Mouse (Mus musculus) hindlimb bud, embryonic 11.5 days (tissue): ENCODE data around the gene Trub1.

Experiments used
- DNase-seq: peaks from one replicate; pipeline ENCODE4 v3.0.0-alpha.2; 2012; ENCODE audit warnings: low read depth, low spot score; ENCODE audit errors: extremely low spot score

The Trub1 gene

DNA sequence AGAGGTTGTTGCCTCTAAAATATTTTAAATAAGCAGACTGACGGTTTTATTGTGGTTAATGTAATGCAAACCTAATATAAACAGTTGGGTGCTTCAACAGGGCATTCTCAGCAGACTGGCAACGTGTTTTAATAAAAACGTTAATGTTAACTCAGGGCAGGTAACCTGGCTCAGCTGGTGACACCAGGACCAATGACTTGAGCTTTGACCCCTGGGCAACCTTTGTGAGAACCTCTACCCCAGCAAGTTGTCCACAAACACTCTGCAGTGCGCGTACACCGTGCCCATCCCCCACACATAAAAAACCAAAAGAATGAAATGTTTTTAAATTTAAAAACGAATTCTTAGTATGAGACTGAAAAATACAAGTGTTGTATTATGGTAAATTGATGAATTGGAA is 36.8 kb downstream of the Trub1 start:
- DNase-seq = no peak

- DNase-seq = no peak
Measured at GRCm38 (mm10) chr19:57491030-57491429, 38.3 kb downstream of the Trub1 start.

DNA sequence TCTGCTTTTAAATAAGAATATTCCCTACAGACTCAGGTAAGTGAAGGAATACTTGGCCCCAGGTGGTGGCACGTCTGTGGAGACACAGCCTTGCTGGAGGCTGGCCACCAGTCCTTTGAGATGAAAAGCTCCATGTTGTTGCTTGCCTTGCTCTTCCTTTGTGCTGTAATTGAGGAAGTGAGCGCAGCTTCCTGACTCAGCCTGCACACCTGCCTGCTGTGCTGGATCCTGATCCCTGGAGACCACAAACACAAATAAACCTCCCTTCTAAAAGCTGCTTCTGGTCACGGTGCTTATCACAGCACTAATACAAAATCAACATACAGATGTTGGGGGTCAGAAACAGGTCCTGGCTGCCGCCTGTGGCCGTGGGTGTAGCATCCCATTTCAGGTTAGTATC is 41.3 kb downstream of the Trub1 start:
- no peak for DNase-seq

DNA sequence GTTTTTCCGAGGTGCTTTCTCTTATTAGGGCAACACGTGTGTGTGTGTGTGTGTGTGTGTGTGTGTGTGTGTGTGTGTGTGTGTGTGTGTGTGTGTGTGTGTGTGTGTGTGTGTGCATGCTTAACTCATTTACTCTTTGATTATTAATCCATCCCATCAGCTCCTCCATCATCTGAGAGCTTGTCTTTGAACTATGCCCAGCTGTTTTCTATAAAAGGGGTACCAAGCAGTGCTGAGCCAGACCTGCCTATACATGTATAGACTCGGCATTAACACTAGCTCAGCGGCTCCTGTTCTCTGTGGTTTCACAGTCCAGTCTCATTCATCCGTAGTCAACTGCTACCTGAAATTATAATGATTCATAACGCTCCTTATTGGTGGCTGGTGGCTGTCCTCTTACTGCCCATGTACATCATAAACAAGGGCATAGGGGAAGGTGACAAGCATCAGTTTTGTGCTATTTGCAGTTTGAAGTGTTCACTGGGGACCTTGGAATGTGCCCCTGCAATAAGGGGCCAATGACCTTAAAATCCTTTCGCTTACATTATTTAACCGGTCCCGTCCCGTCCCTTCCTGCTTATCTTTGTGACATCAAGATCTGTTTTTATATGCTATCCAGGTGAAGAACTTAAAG is 45.5 kb downstream of the Trub1 start:
- DNase-seq = peak; percentile 35

DNA sequence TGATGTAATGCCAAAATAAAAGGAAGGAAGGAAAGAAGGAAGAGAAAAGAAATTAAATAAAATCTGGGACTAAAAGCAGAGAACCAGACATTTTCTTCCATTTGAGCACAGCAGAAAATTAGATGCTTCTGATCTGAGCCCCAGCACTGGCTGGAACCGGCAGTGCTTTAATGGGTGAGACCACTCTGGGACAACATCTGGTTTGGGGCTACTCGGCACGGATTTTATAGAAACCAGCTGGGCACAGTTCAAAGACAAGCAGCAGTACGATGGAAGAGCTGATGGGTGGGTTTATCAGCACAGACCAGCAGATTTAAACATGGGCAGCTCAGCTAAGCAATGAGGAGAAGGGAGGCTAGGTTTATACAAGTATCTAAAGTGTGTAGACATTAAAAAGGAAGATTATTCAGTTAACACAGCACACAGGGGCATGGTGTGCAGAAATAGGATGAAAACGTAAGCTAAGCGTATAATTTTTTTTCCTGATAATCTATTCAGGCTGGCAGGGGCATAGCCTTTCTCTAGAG is 46.2 kb downstream of the Trub1 start:
- DNase-seq = peak; percentile 68

DNA sequence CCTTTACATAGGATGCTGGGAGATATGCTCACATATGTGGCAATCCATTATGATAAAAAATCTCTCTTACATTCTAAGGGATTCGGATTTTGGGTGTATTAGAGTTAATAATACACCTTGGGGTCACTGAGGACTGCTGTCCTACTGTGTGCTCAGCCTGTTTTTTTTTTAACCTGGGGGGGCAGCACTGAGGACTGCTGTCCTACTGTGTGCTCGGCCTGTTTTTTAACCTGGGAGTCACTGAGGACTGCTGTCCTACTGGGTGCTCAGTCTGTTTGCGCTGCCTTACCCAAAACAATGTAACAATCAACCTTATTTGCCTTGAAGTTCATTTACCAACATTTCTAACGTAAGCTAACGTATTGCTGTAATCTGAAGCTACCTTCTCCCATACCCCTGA is 47.5 kb downstream of the Trub1 start:
- no peak for DNase-seq

GRCm38 (mm10) chr19:57503144-57503543 is 50.4 kb downstream of the Trub1 start:
- no peak for DNase-seq

DNA sequence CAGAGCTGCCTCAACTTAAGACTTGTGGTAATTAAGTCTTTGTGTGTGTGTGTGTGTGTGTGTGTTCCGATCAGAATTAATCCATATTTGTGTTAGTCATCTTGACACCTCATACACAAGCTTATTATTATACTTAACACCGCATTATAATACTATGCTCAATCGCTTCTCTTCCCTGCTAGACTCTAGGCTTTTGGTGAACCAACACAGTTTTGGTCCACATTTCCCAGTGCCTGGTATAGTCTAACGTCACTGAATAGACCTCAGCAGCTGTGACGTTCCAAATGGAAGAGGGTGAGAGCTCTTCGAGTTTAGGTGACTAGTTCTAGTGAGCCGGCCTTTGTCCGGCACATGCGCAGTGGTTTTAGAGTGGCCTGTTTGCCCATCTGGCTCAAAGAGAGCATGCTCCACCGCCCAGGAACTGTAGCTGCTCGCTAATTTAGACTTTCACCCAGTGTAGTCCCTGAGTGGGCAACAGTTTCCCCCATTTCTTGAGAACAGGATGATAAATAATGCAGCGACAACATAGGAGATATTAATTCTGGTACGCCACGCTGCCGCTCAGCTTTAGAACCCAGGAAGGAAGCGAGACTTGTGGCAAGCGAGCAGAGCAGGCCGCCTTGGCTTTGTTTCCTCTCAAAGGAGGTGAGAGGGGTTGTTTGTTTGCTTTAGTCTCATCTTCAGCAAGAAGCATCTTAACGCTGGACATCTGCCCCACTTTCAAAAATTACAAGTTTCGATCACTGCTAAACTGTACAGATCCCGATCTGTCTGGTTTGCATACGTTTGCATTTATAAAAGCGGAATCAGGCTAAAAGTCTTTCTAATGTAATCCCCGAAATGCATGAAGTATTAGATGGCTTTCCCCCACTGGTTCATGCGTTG is 52.6 kb downstream of the Trub1 start:
- DNase-seq = no peak

GRCm38 (mm10) chr19:57506591-57506990 is 53.9 kb downstream of the Trub1 start:
- no peak for DNase-seq

GRCm38 (mm10) chr19:57508261-57508788 is 55.6 kb downstream of the Trub1 start:
- no peak for DNase-seq

DNA sequence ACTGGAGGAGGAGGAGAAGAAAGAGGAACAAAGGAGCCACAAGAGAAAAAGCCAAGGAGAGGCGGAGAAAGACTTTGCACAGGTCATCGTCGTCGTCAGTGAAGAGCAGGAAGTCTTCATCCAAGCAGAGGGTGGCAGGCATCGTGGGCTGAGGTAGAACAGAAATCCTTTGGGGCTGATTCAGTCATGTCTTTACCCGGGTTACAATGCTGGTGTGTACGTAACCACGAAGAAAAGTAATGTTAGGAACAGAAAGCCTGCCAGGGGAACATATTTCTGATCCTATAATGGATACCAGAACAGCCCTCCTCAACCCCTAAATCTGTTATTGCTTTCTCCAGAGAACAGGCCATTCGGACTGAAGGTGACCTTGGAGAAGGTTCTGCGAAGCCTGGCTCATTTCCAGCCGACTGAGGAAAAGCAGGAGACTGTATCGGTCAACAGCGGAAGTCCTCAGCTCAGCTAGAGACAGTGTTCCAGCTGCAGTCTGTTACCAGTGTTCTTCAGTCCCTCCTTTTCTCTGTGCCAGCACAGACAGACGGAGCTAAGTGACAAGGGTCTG is 57.1 kb downstream of the Trub1 start:
- no peak for DNase-seq

DNA sequence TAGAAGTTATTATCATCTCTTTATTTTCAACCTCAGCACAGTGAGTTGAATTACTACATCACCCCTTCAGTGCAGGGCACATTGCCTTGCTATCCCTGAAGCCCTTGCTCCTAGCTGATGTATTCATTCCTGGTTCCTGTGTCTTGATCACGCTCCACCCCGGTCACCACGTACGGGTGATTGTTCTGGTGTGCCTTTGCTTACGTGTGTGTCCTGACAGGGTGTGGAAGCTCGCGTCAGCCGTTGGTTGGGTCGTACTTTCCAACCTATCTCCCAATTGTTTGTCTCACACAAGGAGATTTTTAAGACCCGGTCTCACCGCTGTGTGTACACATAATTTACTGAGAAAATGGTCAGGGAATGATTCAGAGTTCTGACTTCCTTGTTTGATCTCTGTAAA is 58.1 kb downstream of the Trub1 start:
- DNase-seq = no peak

DNA sequence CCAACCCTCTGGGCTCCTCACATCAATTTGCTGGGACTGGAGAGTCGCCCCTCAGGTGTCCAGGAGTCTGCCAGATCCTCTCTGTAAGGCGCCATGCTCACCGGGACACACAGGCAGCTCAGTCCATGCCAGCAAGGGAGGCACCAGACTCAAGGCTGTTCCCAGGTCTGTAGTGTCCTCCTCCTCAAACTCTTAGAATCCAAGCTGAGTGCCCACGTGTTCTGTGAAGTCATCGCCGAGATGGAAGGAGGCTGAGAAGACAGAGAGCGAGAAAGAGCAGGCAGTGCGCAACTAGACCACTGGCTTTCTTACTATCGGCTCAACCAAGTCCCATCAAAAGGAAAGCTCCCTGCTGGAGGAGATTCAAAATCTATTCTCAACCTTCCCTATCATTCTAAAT is 60.4 kb downstream of the Trub1 start:
- no peak for DNase-seq

- DNase-seq = no peak
Measured at GRCm38 (mm10) chr19:57521721-57522120, 69.0 kb downstream of the Trub1 start.

GRCm38 (mm10) chr19:57523363-57523762 is 70.7 kb downstream of the Trub1 start:
- no peak for DNase-seq

DNA sequence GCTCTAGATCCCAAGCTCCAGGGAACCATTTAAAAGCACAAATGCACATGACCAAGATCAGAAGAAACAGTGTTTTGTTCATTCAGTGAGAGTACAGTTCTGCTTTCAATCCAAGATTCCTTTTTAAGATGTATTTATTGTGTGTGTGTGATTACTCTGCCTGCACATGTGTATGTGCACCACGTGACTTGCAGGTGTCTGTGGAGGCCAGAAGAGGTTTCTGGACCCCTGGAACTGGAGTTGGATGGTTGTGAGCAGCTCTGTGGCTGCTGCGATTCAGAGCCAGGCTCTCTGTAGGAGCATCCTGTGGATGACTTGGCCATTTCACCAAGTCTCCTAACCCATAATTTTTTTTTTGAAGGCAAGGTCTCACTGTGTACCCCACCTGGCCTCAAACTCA is 73.0 kb downstream of the Trub1 start:
- no peak for DNase-seq

DNA sequence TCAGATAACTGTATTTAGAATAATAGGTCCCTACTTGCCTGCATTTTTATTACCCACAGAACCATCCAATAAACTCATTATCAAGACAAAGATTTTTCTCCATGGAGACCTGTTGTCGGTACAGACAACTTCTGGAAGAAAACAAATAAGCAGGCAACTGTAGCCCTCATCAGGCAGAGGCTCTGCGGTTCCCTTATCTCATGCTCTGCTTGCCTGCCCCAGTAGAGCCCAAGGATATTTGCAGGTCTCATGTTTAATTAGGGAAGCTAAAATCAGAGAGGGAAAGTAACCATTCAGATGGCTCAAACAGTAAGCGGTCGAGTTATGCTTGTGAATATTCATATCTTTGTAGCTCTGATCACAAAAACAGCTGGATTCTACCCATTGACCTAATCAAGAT is 77.5 kb downstream of the Trub1 start:
- DNase-seq = no peak

DNA sequence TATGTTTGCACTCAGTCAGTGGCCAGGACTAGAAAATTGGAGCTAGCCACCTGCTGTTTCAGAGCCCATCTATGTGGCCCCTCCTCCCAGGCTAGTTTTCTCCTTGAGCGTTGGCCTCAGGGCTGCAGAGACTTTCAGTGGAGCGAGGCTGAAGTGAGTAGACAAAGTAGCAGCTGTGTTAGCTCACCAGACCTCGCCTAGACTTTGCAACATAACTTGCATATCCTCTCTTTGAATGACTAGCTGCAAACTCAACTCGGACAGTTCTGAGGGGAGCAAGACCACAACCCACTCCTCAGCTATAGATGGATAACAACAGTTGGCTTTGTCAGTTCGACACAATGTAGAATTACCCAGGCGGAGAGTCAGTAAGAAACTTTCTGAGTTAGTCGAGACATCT is 81.5 kb downstream of the Trub1 start:
- no peak for DNase-seq

DNA sequence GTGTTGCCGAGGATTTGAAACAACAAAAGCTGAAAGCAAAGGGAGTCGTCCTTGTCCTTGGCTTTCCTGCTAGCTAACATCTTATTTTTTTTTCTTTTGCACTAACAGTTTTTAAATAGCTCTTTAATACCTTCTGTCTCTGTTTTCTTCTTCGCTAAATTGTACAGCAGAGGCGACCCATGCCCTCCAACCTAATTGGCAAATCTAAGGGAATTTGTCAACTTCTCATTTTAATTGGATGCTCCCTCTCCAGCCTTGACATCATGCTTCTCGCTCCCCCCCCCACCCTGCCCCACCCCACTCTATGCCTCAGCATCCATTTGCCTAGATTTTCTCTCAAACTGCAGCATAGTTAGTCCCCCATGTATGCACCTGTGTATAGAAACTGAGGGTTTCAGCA is 83.8 kb downstream of the Trub1 start:
- DNase-seq = no peak

DNA sequence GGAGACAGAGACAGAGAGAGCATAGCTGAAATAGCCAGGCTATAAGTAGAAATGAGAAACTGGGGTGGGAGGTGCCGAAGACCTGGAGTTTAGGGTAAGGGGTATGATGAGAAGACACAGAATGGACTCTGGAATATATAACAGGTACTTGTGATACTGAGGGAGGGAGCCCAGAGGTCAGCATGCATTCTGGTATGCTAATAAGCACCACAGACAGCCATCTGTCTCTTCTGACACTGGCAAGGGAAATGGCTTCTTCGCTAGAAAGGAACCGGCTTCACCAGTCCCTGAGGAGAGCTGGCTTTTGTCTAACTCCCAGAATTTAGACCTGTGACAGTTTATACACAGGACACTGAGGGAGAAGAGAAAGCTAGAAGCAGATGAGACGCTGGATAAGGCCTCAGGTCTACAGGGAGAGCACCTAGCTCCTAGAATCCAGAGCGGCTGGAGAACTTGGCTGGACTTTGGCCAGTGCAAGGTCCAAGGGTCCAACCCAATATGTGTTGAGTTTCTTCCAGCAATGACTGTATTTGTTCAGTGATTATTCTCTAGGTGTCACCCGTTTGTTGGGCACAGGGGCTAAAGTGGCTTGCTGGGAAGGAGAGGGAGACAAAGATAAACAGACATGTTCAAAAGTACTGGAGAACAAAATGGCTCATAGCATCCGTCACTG is 84.9 kb downstream of the Trub1 start:
- DNase-seq = no peak

DNA sequence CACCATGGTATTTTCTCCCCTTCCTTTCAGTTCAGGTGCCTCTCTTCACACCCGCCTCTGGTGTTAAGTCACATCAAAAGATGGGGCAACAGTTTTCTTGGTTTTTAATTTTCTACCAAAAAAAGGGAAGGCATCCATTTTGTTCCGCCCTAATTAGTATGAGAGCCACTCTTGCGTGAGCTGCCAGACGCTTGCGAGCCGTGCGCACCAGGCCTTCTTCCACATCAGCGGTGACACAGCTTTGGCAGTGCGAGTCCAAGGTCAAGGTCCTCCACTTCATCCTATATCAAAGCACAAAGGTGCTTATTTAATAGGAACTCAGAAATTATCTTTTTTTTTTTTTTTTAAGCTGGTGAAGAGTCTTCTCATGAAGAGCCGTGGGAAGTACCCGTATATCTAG is 87.4 kb downstream of the Trub1 start:
- no peak for DNase-seq
